Mouse (Mus musculus): Measurements from ENCODE around the gene Mgea5. TPM values are rescaled to one million over a fixed set of nuclear protein-coding genes. Genes with fewer than 3 reads are reported as not detected.

Gene Mgea5
- total and polyA plus RNA-seq, 2 experiments from 2014 or later: 78.0 to 135 TPM

- H3K4me2 ChIP-seq (ENCODE audit: low read depth, low read length): peak overlapping the region; percentile 55
- TF ChIP-seq CTCF (IDR thresholded peaks at IDR 0.05; ENCODE audit: low read depth): no peak
- peaks cover 79% of the 10 kb centered on the region for H3K27me3 ChIP-seq (ENCODE audit: insufficient read depth, low read length)
- ATAC-seq: peak; percentile 35; the same call in 1 of the 2 replicates
- H3K4me1 ChIP-seq (ENCODE audit: insufficient read depth, low read length): peaks cover 13% of the 10 kb centered on the region
- H3K4me3 ChIP-seq (ENCODE audit: low read length): peak overlapping the region; percentile 24
- DNase-seq (ENCODE audit: low spot score): peak; percentile 53
- WGBS: 1% methylated on average over 28 of the region's 28 CpGs
- no peak overlapping the region for H3K27ac ChIP-seq
- H3K36me3 ChIP-seq (ENCODE audit: insufficient read depth, low read length): no peaks in the 10 kb centered on the region
- peak overlapping the region; percentile 22; the same call in 1 of the 2 replicates for H3K9ac ChIP-seq (replicated peaks; ENCODE audit: low read length)
- no peaks in the 10 kb centered on the region for H3K9me3 ChIP-seq (ENCODE audit: low read length)
Measured at GRCm38 (mm10) chr19:45736855-45737207, 46.8 kb downstream of the Mgea5 start.

DNA sequence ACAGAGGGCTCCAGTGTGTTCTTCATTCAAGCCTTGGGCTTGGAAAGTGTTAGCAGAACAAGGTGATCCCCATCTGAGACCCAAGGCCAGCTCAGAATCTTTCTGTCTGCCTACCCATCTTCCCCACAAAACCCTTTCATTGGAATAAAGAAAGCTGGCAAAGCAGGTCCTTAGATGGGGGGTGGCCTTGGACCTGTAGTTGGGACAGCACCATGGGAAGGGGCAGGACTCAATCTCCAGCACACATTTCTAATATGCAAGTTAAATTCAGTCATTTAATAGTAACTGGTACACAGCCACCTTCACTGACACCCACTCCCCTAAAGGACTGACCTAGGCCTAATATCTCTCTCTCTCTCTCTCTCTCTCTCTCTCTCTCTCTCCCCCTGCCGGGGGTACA, 47.4 kb downstream of the Mgea5 start:
- ATAC-seq (no peak), DNase-seq (ENCODE audit: low spot score) (no peak)
- no peak for TF ChIP-seq CTCF (IDR thresholded peaks at IDR 0.05; ENCODE audit: low read depth)
- Histone ChIP-seq H3K4me3 (ENCODE audit: low read length) (no peak overlapping the region), H3K4me1 (ENCODE audit: insufficient read depth, low read length) (peaks cover 10% of the 10 kb centered on the region), H3K9ac (replicated peaks; ENCODE audit: low read length) (no peak overlapping the region), H3K27ac (no peak overlapping the region), H3K9me3 (ENCODE audit: low read length) (no peaks in the 10 kb centered on the region), H3K4me2 (ENCODE audit: low read depth, low read length) (no peak overlapping the region), H3K36me3 (ENCODE audit: insufficient read depth, low read length) (no peaks in the 10 kb centered on the region), H3K27me3 (ENCODE audit: insufficient read depth, low read length) (peaks cover 75% of the 10 kb centered on the region)
- WGBS: 31% methylated on average over 1 of the region's 1 CpGs

DNA sequence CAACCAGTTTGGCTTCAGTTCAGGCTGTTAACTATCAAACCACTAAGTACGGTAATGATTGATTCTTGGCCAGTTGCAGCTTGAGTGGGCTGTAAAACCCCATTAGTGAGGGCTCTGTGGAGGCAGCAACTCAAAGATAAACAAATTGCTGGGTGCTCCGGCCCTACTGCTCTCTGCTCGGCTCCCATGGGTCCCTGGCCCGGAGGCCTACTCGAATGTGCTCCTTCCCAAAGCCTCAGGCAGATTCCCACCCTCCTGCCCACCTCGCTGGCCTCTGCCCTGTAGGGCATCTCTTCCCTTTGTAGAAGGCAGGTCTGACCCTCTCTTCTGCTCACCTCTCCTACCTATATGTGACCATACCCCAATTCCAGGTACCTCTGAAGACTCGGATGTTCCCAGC, 48.9 kb downstream of the Mgea5 start:
- H3K9me3 ChIP-seq (ENCODE audit: low read length): no peaks in the 10 kb centered on the region
- peaks cover 10% of the 10 kb centered on the region for H3K4me1 ChIP-seq (ENCODE audit: insufficient read depth, low read length)
- no peak for TF ChIP-seq CTCF (IDR thresholded peaks at IDR 0.05; ENCODE audit: low read depth)
- H3K4me3 ChIP-seq (ENCODE audit: low read length): no peak overlapping the region
- H3K4me2 ChIP-seq (ENCODE audit: low read depth, low read length): no peak overlapping the region
- peaks cover 63% of the 10 kb centered on the region for H3K27me3 ChIP-seq (ENCODE audit: insufficient read depth, low read length)
- H3K9ac ChIP-seq (replicated peaks; ENCODE audit: low read length): no peak overlapping the region
- DNase-seq (ENCODE audit: low spot score) (no peak), ATAC-seq (no peak)
- no peaks in the 10 kb centered on the region for H3K36me3 ChIP-seq (ENCODE audit: insufficient read depth, low read length)
- WGBS: 43% methylated on average over 7 of the region's 7 CpGs
- no peak overlapping the region for H3K27ac ChIP-seq

DNA sequence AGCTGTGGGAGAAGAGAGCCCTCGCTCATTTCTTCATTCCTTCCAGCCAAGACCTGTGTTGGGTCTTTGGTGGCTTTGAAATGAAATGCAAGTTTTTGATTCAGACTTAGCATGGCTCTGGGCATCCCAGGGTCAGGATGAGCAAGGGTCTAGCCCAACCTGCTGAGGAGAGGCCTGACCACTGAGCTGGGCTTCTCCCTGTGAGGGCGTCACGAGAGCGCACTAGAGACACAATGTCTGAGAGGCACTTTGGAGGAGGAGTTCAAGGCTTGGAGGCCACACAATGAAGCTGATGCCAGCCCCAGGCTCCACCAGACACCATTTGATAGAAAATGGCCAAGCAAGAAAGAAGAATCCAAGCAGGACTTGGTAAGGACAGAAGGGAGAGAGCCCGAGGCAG, 49.4 kb downstream of the Mgea5 start:
- no peaks in the 10 kb centered on the region for H3K36me3 ChIP-seq (ENCODE audit: insufficient read depth, low read length)
- ATAC-seq (no peak), DNase-seq (ENCODE audit: low spot score) (no peak)
- peaks cover 57% of the 10 kb centered on the region for H3K27me3 ChIP-seq (ENCODE audit: insufficient read depth, low read length)
- WGBS: 70% methylated on average over 5 of the region's 5 CpGs
- H3K9ac ChIP-seq (replicated peaks; ENCODE audit: low read length): no peak overlapping the region
- no peak for TF ChIP-seq CTCF (IDR thresholded peaks at IDR 0.05; ENCODE audit: low read depth)
- H3K9me3 ChIP-seq (ENCODE audit: low read length): no peaks in the 10 kb centered on the region
- H3K4me1 ChIP-seq (ENCODE audit: insufficient read depth, low read length): peaks cover 10% of the 10 kb centered on the region
- no peak overlapping the region for H3K4me2 ChIP-seq (ENCODE audit: low read depth, low read length)
- no peak overlapping the region for H3K4me3 ChIP-seq (ENCODE audit: low read length)
- no peak overlapping the region for H3K27ac ChIP-seq

DNA sequence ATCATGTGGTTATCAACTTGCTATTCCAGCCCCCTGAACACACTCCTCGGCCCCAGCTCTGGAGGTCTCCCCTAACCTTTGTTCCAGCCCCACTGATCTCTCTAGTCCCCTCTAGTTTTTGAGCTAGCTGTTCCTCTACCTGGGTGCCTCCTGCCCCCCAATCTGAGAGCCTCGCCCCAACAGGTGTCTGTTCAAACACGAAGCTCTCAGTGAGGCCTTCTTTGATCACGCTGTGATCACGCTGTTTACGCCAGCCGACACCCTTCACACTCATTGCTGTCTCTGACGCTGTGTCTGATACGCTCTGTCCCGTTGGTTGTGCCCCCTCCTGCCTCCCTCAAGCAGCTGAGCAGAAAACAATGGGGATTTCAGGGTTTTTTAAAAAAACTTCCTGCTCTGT, 50.1 kb downstream of the Mgea5 start:
- 19% methylated on average over 10 of the region's 10 CpGs for WGBS
- Histone ChIP-seq H3K4me1 (ENCODE audit: insufficient read depth, low read length) (peaks cover 10% of the 10 kb centered on the region), H3K4me3 (ENCODE audit: low read length) (no peak overlapping the region), H3K9me3 (ENCODE audit: low read length) (no peaks in the 10 kb centered on the region), H3K36me3 (ENCODE audit: insufficient read depth, low read length) (no peaks in the 10 kb centered on the region), H3K27me3 (ENCODE audit: insufficient read depth, low read length) (peaks cover 55% of the 10 kb centered on the region), H3K27ac (no peak overlapping the region), H3K4me2 (ENCODE audit: low read depth, low read length) (no peak overlapping the region), H3K9ac (replicated peaks; ENCODE audit: low read length) (no peak overlapping the region)
- no peak for DNase-seq (ENCODE audit: low spot score)
- no peak for ATAC-seq
- TF ChIP-seq CTCF (IDR thresholded peaks at IDR 0.05; ENCODE audit: low read depth): no peak

DNA sequence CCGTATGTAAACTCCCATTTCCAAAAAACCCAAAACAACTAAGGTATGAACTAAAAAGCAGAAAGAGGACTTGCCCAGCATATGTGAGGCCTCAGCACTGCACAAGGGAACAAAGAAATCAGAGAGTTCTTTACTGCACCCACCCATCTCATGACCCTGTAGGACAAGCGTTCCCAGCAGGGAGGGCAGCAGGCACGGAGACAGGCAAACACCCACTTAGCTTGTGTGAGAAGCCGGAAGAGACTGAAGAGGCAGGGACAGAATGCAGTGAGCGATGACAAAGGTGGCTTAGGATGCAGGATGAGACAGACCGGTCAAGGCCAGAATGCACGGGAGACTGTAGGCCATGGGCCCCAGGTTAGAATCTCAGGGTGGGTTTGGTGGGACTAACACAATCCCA, 52.0 kb downstream of the Mgea5 start:
- no peak overlapping the region for H3K9ac ChIP-seq (replicated peaks; ENCODE audit: low read length)
- no peak overlapping the region for H3K4me2 ChIP-seq (ENCODE audit: low read depth, low read length)
- DNase-seq (ENCODE audit: low spot score): no peak
- no peak for ATAC-seq
- no peak overlapping the region for H3K4me3 ChIP-seq (ENCODE audit: low read length)
- H3K36me3 ChIP-seq (ENCODE audit: insufficient read depth, low read length): no peaks in the 10 kb centered on the region
- peaks cover 46% of the 10 kb centered on the region for H3K27me3 ChIP-seq (ENCODE audit: insufficient read depth, low read length)
- 83% methylated on average over 7 of the region's 7 CpGs for WGBS
- no peak for TF ChIP-seq CTCF (IDR thresholded peaks at IDR 0.05; ENCODE audit: low read depth)
- no peaks in the 10 kb centered on the region for H3K9me3 ChIP-seq (ENCODE audit: low read length)
- no peak overlapping the region for H3K27ac ChIP-seq
- H3K4me1 ChIP-seq (ENCODE audit: insufficient read depth, low read length): no peaks in the 10 kb centered on the region

GRCm38 (mm10) chr19:45730042-45730441, 53.6 kb downstream of the Mgea5 start:
- Histone ChIP-seq H3K4me3 (ENCODE audit: low read length) (no peak overlapping the region), H3K9me3 (ENCODE audit: low read length) (no peaks in the 10 kb centered on the region), H3K9ac (replicated peaks; ENCODE audit: low read length) (no peak overlapping the region), H3K4me1 (ENCODE audit: insufficient read depth, low read length) (no peaks in the 10 kb centered on the region), H3K27me3 (ENCODE audit: insufficient read depth, low read length) (peaks cover 35% of the 10 kb centered on the region), H3K36me3 (ENCODE audit: insufficient read depth, low read length) (no peaks in the 10 kb centered on the region), H3K4me2 (ENCODE audit: low read depth, low read length) (no peak overlapping the region), H3K27ac (no peak overlapping the region)
- no peak for DNase-seq (ENCODE audit: low spot score)
- ATAC-seq: no peak
- WGBS: 60% methylated on average over 8 of the region's 8 CpGs
- no peak for TF ChIP-seq CTCF (IDR thresholded peaks at IDR 0.05; ENCODE audit: low read depth)

All from hindbrain, postnatal 0 days (tissue).